Mouse (Mus musculus) embryo, embryonic 10 days (tissue): ENCODE measurements around the gene Olfr390.

Source experiments
- DNase-seq: peaks from one replicate; pipeline ENCODE4 v3.0.0-alpha.2; 2015; ENCODE audit warnings: low spot score

The Olfr390 gene

DNA sequence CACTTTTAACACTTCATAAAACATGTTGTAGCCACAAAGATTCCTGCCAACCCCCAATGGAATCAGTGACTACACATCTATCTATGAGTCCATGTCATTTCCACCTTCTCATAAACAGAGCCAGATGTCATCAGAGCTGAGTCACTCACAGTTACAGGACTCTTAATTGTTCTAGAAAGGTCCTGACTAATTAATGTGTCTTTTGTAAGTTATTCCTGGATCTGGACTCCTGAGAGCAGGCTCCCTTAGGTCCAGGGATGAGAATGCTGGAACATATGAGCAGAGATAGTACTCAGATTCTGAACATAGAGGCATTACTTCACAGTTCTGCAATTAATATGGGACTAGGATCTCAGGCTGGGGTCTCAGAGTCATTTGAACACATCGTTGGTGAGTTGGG, at the start of gene Olfr390:
TSS of gene Olfr390 (plus strand) at position 301 of the 400 bp plus-strand sequence.
- no peak for DNase-seq

DNA sequence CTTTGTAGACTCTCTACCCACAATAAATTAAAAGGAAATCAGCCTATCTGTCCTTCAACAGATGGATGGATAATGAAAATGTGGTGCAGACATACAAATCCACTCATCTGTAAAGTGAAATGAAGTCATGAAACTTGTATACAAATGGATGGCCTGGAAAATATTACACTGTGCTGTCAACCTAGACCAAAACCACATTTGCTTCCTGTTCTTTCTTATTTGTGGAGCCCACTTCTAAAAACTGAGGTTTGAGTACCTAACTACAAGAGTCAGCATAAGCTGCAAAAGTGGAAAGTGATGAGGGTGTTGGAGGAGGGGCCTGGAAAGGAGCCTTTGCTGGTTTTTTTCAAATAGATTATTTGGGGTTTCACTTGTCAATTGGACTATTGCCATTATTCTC, 23.6 kb upstream of the Olfr390 start:
- DNase-seq, result no peak

DNA sequence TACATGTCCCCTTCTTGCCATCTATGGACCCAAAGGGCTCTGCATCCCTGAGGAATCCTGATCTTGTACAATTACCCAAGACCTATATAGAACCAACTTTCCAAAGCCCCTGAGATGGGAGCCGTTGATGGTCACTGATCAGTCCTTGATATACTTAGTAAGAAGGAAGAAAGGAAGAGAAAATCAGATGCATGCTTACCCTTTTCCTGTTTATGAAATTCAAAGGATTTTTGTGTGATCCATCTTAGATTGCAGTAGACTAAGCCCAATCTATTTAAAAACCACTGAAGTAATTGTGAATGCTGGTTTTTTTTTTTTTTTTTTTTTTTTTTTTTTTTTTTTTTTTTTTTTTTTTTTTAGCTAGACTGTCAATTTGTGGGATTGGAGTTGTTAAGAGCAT, 2.2 kb upstream of the Olfr390 start, which contains the start of gene Olfr389:
TSS of gene Olfr389 (minus strand) at position 101 of the 400 bp plus-strand sequence.
- no peak for DNase-seq

DNA sequence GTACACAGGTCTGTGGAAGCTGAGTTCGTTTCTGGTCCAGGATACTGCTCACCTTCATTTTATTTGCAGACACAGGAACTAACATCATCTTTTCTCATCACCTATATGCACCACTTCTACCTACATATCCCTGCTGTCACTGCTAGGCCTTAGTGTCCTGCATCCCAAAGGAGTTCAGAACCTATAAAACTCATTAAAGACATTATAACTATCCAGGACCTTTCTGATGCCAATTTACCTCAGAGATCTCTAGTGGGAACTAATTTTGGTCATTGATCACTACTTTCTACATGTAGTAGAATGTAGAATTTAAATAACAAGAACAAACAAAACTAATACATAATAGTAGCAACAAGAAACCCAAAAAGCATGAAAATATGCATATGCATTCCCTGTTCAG, 20.2 kb downstream of the Olfr390 start, which contains the start of gene Olfr391-ps:
TSS of gene Olfr391-ps (minus strand) at position 101 of the 400 bp plus-strand sequence.
- no peak for DNase-seq

DNA sequence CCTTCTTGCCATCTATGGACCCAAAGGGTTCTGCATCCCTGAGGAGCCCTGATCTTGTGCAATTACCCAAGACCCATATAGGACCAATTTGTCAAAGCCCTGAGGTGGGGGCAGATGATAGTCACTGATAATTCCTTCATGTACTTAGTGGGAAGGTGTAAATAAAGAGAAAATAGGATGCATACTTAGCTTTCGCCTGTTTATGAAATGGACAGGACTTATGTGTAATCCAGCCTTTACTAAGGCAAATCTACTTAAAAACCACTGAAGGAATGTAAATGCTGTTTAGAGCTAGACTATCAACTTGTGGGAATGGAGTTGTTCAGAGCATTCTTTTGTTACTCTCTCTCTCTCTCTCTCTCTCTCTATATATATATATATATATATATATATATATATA, 34.2 kb downstream of the Olfr390 start, which contains the start of gene Olfr392:
TSS of gene Olfr392 (minus strand) at position 101 of the 400 bp plus-strand sequence.
- DNase-seq, result no peak
